Mouse (Mus musculus) CH12.LX (cell line): ENCODE results near the gene Gm3880. TPM values are rescaled to one million over a fixed set of nuclear protein-coding genes. Genes with fewer than 3 reads are reported as not detected.
A peak's percentile ranks its signal among the peaks of the same experiment; 100 is the strongest.

Experiments used
- DNase-seq: peaks from one replicate; pipeline ENCODE4 v3.0.0-alpha.2; 2013; ENCODE audit errors: extremely low read depth
- H3K27ac ChIP-seq: 2 replicates; pipeline ENCODE4 v1.5.1; 2012; ENCODE audit warnings: low read depth, mild to moderate bottlenecking, control low read depth, moderate library complexity; ENCODE audit not compliant: insufficient read depth
- H3K27me3 ChIP-seq: replicated peaks from 2 replicates; pipeline ENCODE3; 2012; ENCODE audit warnings: inconsistent platforms
- H3K36me3 ChIP-seq, 2 experiments: replicated peaks in 1 of 2; 2 replicates each; pipeline versions ENCODE3 to v1.6.1; 2012; ENCODE audit warnings: inconsistent platforms in 1 of 2, low read length in 1 of 2, mild to moderate bottlenecking in 1 of 2, mixed read lengths in 1 of 2, moderate library complexity in 1 of 2; ENCODE audit not compliant: control insufficient read depth in 1 of 2, insufficient read depth in 1 of 2
- H3K4me1 ChIP-seq, 2 experiments: 2 replicates each; pipeline ENCODE4 v1.6.1; 2012; ENCODE audit warnings: inconsistent platforms in 1 of 2, moderate library complexity in 1 of 2; ENCODE audit not compliant: insufficient read depth in 2 of 2, control insufficient read depth in 1 of 2
- H3K4me2 ChIP-seq: 2 replicates; pipeline ENCODE4 v1.6.1; 2012; ENCODE audit warnings: low read depth, mild to moderate bottlenecking, control low read depth; ENCODE audit not compliant: poor library complexity, insufficient read depth, severe bottlenecking
- H3K4me3 ChIP-seq, 3 experiments: fragments of 150-350 bp in 1 of 3; sonication (generic) in 1 of 3; replicated peaks in 1 of 3; 2 replicates each; pipeline versions ENCODE3 to v1.5.1; 2011 to 2012; ENCODE audit warnings: low read depth in 2 of 3, low read length in 2 of 3, mild to moderate bottlenecking in 2 of 3, moderate library complexity in 2 of 3, control low read depth in 1 of 3, improper control_type of control experiment in 1 of 3, inconsistent platforms in 1 of 3, mixed read lengths in 1 of 3; ENCODE audit not compliant: poor library complexity in 1 of 3
- H3K79me2 ChIP-seq: replicated peaks from 2 replicates; pipeline ENCODE4 v1.6.1; 2012; ENCODE audit warnings: mild to moderate bottlenecking, moderate library complexity; ENCODE audit not compliant: control insufficient read depth, poor library complexity, insufficient read depth, severe bottlenecking; ENCODE audit errors: extremely low read depth
- H3K9ac ChIP-seq: 2 replicates; pipeline ENCODE4 v1.6.1; 2012; ENCODE audit warnings: low read depth, mild to moderate bottlenecking, control low read depth, moderate library complexity; ENCODE audit not compliant: insufficient read depth
- H3K9me3 ChIP-seq: replicated peaks from 2 replicates; pipeline ENCODE3; 2012; ENCODE audit warnings: low read length, inconsistent platforms, mixed read lengths
- CHD2 ChIP-seq: IDR thresholded peaks from 2 replicates; pipeline ENCODE4 v1.6.1; 2011; ENCODE audit warnings: low read length, improper control_type of control experiment
- CTCF ChIP-seq, 2 experiments: IDR thresholded peaks in 1 of 2; conservative IDR thresholded peaks in 1 of 2; 2 replicates each; pipeline ENCODE4 v1.5.1; 2011 to 2012; ENCODE audit warnings: low read depth in 2 of 2, low read length in 2 of 2, improper control_type of control experiment in 1 of 2, inconsistent platforms in 1 of 2, mild to moderate bottlenecking in 1 of 2, moderate library complexity in 1 of 2
- MEF2A ChIP-seq: IDR thresholded peaks from 2 replicates; pipeline ENCODE4 v1.6.1; 2014; ENCODE audit warnings: low read depth, mild to moderate bottlenecking, inconsistent platforms, low read length, improper control_type of control experiment, borderline replicate concordance
- PAX5 ChIP-seq: IDR thresholded peaks from 2 replicates; pipeline ENCODE4 v1.6.1; 2012; ENCODE audit warnings: low read length, inconsistent platforms, mixed read lengths
- POLR2A ChIP-seq: IDR thresholded peaks from 2 replicates; pipeline ENCODE4 v1.6.1; 2011; ENCODE audit warnings: low read depth, mild to moderate bottlenecking, improper control_type of control experiment, low read length
- RAD21 ChIP-seq: IDR thresholded peaks from 2 replicates; pipeline ENCODE4 v1.6.1; 2011; ENCODE audit warnings: low read depth, mild to moderate bottlenecking, low read length, improper control_type of control experiment, moderate library complexity
- RCOR1 ChIP-seq: conservative IDR thresholded peaks from 2 replicates; pipeline ENCODE4 v1.6.1; 2012; ENCODE audit warnings: low read depth, mild to moderate bottlenecking, inconsistent platforms, low read length, improper control_type of control experiment
- SMC3 ChIP-seq: IDR thresholded peaks from 2 replicates; pipeline ENCODE4 v1.6.1; 2011; ENCODE audit warnings: low read depth, low read length, improper control_type of control experiment
- ZC3H11A ChIP-seq: IDR thresholded peaks from 2 replicates; pipeline ENCODE4 v1.6.1; 2012; ENCODE audit warnings: low read depth, mild to moderate bottlenecking, inconsistent platforms, low read length, improper control_type of control experiment
- dilution Hi-C: fragments of 300-500 bp; cut with MboI; formaldehyde crosslinking; loops from 2 replicates; pipeline ENCODE4 v1.14.3; 2020; ENCODE audit warnings: low sequenced_read_pairs; ENCODE audit not compliant: extremely low pct_unique_long_range_greater_than_20kb, extremely low pct_ligation_motif_present
- in situ Hi-C: fragments of 300-500 bp; cut with MboI; formaldehyde crosslinking; loops from 3 replicates; pipeline ENCODE4 v1.14.3; 2019; ENCODE audit warnings: low sequenced_read_pairs, low pct_ligation_motif_present, low pct_unique_long_range_greater_than_20kb, mixed read lengths
- polyA plus RNA-seq: library from polyadenylated mRNA; unstranded; fragments of >175 nt; gene quantifications from 2 replicates; pipeline ENCODE4 v1.2.1, GENCODE M21; 2012; ENCODE audit warnings: low read depth; ENCODE audit not compliant: insufficient read length
- total RNA-seq, 2 experiments: library from RNA; depleted of rRNA; stranded (reverse); fragments of 300-350 nt in 1 of 2; fragments of >200 nt in 1 of 2; gene quantifications; 2 replicates each; pipeline ENCODE4 v1.2.3; 2012 to 2014

The Gm3880 gene
- total and polyA plus RNA-seq, 3 experiments = not detected

GRCm38 (mm10) chrX:102660712-102661111, 26.1 kb downstream of the Gm3880 start:
- dilution Hi-C loops (no loop called here), in situ Hi-C loops (no loop called here)
- no peaks in the 10 kb centered on the region for H3K4me1 ChIP-seq
- H3K9me3 ChIP-seq = no peaks in the 10 kb centered on the region
- no peaks in the 10 kb centered on the region for H3K79me2 ChIP-seq
- no peaks in the 10 kb centered on the region for H3K36me3 ChIP-seq
- no peak overlapping the region for H3K27ac ChIP-seq
- no peak overlapping the region for H3K4me3 ChIP-seq
- DNase-seq = peak; percentile 21
- H3K4me2 ChIP-seq = no peak overlapping the region
- H3K9ac ChIP-seq = no peak overlapping the region
- no peaks in the 10 kb centered on the region for H3K27me3 ChIP-seq
- TF ChIP-seq CTCF (conservative IDR thresholded peaks at IDR 0.05 in 1 of 2, IDR thresholded peaks at IDR 0.05 in 1 of 2; ENCODE audit: low read depth in 2 of 2, low read length in 2 of 2) = peak in 1 of 2 experiments; percentile 57; a peak in 2 of 4 replicates
- peak; percentile 48 for TF ChIP-seq RAD21
- TF ChIP-seq SMC3 = peak; percentile 20
- no peak for TF ChIP-seq RCOR1

GRCm38 (mm10) chrX:102645691-102646090, 41.1 kb downstream of the Gm3880 start:
- dilution Hi-C loops = no loop called here
- Histone ChIP-seq H3K36me3 (no peaks in the 10 kb centered on the region), H3K79me2 (no peaks in the 10 kb centered on the region), H3K4me1 (peaks cover 0 to 6% of the 10 kb centered on the region in 2 experiments; a peak in 1 of 4 replicates), H3K9me3 (no peaks in the 10 kb centered on the region), H3K27me3 (no peaks in the 10 kb centered on the region), H3K4me3 (no peak overlapping the region), H3K27ac (no peak overlapping the region), H3K4me2 (no peak overlapping the region), H3K9ac (no peak overlapping the region)
- TF ChIP-seq MEF2A = no peak
- no peak for TF ChIP-seq ZC3H11A
- no peak for TF ChIP-seq PAX5
- no peak for TF ChIP-seq POLR2A
- no peak for TF ChIP-seq SMC3
- in situ Hi-C loops = no loop called here
- no peak for DNase-seq

- Histone ChIP-seq H3K27me3 (no peaks in the 10 kb centered on the region), H3K27ac (no peak overlapping the region), H3K4me3 (peak overlapping the region; percentile 56 to 89 (median 60)), H3K36me3 (no peaks in the 10 kb centered on the region), H3K9me3 (no peaks in the 10 kb centered on the region), H3K9ac (peak overlapping the region; percentile 47)
- in situ Hi-C loops = no loop called here
- no peak for DNase-seq
- TF ChIP-seq CHD2 = no peak
- TF ChIP-seq, all 38 proteins: peak for 0
- peak overlapping the region; percentile 39 for H3K4me2 ChIP-seq
- dilution Hi-C loops = no loop called here
- peaks cover 0 to 6% of the 10 kb centered on the region in 2 experiments; a peak in 1 of 4 replicates for H3K4me1 ChIP-seq
- no peaks in the 10 kb centered on the region for H3K79me2 ChIP-seq
Measured at GRCm38 (mm10) chrX:102645146-102645545, 41.6 kb downstream of the Gm3880 start.
